Mouse (Mus musculus) hindbrain, embryonic 10.5 days (tissue): ENCODE data around the gene Usp21. TPM values are rescaled to one million over a fixed set of nuclear protein-coding genes. Genes with fewer than 3 reads are reported as not detected.
A peak's percentile ranks its signal among the peaks of the same experiment; 100 is the strongest.
"Not testable (repeated sequence)": the region's sequence is repeated elsewhere in the genome, so short reads cannot be mapped to it uniquely, and the experiment has no call there.

Experiments used
- DNase-seq: peaks from one replicate; pipeline ENCODE4 v3.0.0-alpha.2; 2017; ENCODE audit warnings: low spot score
- H3K27ac ChIP-seq: fragments of 300-500 bp; sonication (generic); 2 replicates; pipeline ENCODE4 v1.5.1; 2016; ENCODE audit warnings: mild to moderate bottlenecking, moderate library complexity
- H3K27me3 ChIP-seq: fragments of 300-500 bp; sonication (generic); 2 replicates; pipeline ENCODE4 v1.6.1; 2016; ENCODE audit warnings: mild to moderate bottlenecking; ENCODE audit not compliant: poor library complexity, insufficient read depth, severe bottlenecking
- H3K36me3 ChIP-seq: fragments of 300-500 bp; sonication (generic); 2 replicates; pipeline ENCODE4 v1.6.1; 2016; ENCODE audit warnings: mild to moderate bottlenecking, moderate library complexity
- H3K4me1 ChIP-seq: fragments of 300-500 bp; sonication (generic); replicated peaks from 2 replicates; pipeline ENCODE4 v1.6.1; 2016; ENCODE audit warnings: mild to moderate bottlenecking
- H3K4me3 ChIP-seq: fragments of 300-500 bp; sonication (generic); 2 replicates; pipeline ENCODE4 v1.5.1; 2016; ENCODE audit warnings: mild to moderate bottlenecking, moderate library complexity
- H3K9me3 ChIP-seq: fragments of 300-500 bp; sonication (generic); 2 replicates; pipeline ENCODE4 v1.6.1; 2016; ENCODE audit warnings: mild to moderate bottlenecking, moderate library complexity
- WGBS: fragments of 180-500 bp; shearing (Covaris S2); methylation state at CpG from one replicate; pipeline ENCODE4 v1.1.7; 2016; 5-methylcytosine and 5-hydroxymethylcytosine counted together
- polyA plus RNA-seq: library from polyadenylated mRNA; unstranded; fragments of >200 nt; fragmentation: Nextera tagmentation; extraction: Ambion mirVana; gene quantifications from 2 replicates; pipeline ENCODE4 v1.2.1, GENCODE M21; 2016

Usp21 gene
- polyA plus RNA-seq = 95.6 and 111 TPM in 2 replicates

- H3K9me3 ChIP-seq = no peaks in the 10 kb centered on the region
- peaks cover 37% of the 10 kb centered on the region for H3K4me1 ChIP-seq
- no peaks in the 10 kb centered on the region for H3K27me3 ChIP-seq
- DNase-seq = peak; percentile 94
- H3K36me3 ChIP-seq = peaks cover 76% of the 10 kb centered on the region
- under 1% methylated on average over 49 of the region's 49 CpGs for WGBS
- peak within 1 kb of the TSS; percentile 96 for H3K4me3 ChIP-seq
- H3K27ac ChIP-seq = peak within 1 kb of the TSS; percentile 100
Measured at GRCm38 (mm10) chr1:171287136-171288081, at the start of gene Usp21. TSS of gene Usp21 (minus strand) at chr1:171287991.

- no peak for DNase-seq
- 0% methylated on average over 4 of the region's 4 CpGs for WGBS
- Histone ChIP-seq H3K4me1 (peaks cover 46% of the 10 kb centered on the region), H3K36me3 (peaks cover 24% of the 10 kb centered on the region), H3K27ac (peak overlapping the region; percentile 100), H3K4me3 (peak overlapping the region; percentile 92), H3K27me3 (no peaks in the 10 kb centered on the region), H3K9me3 (no peaks in the 10 kb centered on the region)
Measured at GRCm38 (mm10) chr1:171330216-171330560, 42.4 kb upstream of the Usp21 start.

- Histone ChIP-seq H3K36me3 (peaks cover 22% of the 10 kb centered on the region), H3K9me3 (no peaks in the 10 kb centered on the region), H3K4me3 (peak overlapping the region; percentile 92), H3K4me1 (peaks cover 46% of the 10 kb centered on the region), H3K27ac (peak overlapping the region; percentile 100), H3K27me3 (no peaks in the 10 kb centered on the region)
- 1% methylated on average over 58 of the region's 61 CpGs for WGBS
- DNase-seq = peak; percentile 93
Measured at GRCm38 (mm10) chr1:171329433-171330215, 41.8 kb upstream of the Usp21 start.

GRCm38 (mm10) chr1:171328839-171329432 is 41.1 kb upstream of the Usp21 start, which contains the start of gene Dedd:
TSS of gene Dedd (plus strand) at chr1:171329145.
- Histone ChIP-seq H3K36me3 (peaks cover 16% of the 10 kb centered on the region), H3K9me3 (no peaks in the 10 kb centered on the region), H3K27ac (peak within 1 kb of the TSS; percentile 100), H3K4me1 (peaks cover 46% of the 10 kb centered on the region), H3K27me3 (no peaks in the 10 kb centered on the region), H3K4me3 (peak within 1 kb of the TSS; percentile 92)
- peak; percentile 95 for DNase-seq
- under 1% methylated on average over 48 of the region's 48 CpGs for WGBS

- H3K9me3 ChIP-seq = no peaks in the 10 kb centered on the region
- 44% methylated on average over 9 of the region's 9 CpGs for WGBS
- peak overlapping the region; percentile 100 for H3K27ac ChIP-seq
- peaks cover 15% of the 10 kb centered on the region for H3K36me3 ChIP-seq
- no peak for DNase-seq
- H3K4me3 ChIP-seq = peak overlapping the region; percentile 92
- peaks cover 43% of the 10 kb centered on the region for H3K4me1 ChIP-seq
- no peaks in the 10 kb centered on the region for H3K27me3 ChIP-seq
Measured at GRCm38 (mm10) chr1:171328244-171328643, 40.5 kb upstream of the Usp21 start.

GRCm38 (mm10) chr1:171326588-171326987 is 38.8 kb upstream of the Usp21 start:
- 83% methylated on average over 4 of the region's 4 CpGs for WGBS
- H3K36me3 ChIP-seq, DNase-seq, H3K4me3 ChIP-seq, H3K27me3 ChIP-seq, H3K27ac ChIP-seq, H3K9me3 ChIP-seq: not testable (repeated sequence)
- peaks cover 33% of the 10 kb centered on the region for H3K4me1 ChIP-seq

GRCm38 (mm10) chr1:171325571-171325970 is 37.8 kb upstream of the Usp21 start:
- WGBS = 82% methylated on average over 2 of the region's 2 CpGs
- Histone ChIP-seq H3K27me3 (no peaks in the 10 kb centered on the region), H3K4me1 (peaks cover 22% of the 10 kb centered on the region), H3K9me3 (no peaks in the 10 kb centered on the region), H3K36me3 (peaks cover 7% of the 10 kb centered on the region), H3K27ac (no peak overlapping the region), H3K4me3 (no peak overlapping the region)
- DNase-seq = no peak

- 83% methylated on average over 1 of the region's 1 CpGs for WGBS
- no peak overlapping the region for H3K4me3 ChIP-seq
Measured at GRCm38 (mm10) chr1:171322012-171322411, 34.2 kb upstream of the Usp21 start.

GRCm38 (mm10) chr1:171321415-171321814 is 33.6 kb upstream of the Usp21 start:
- Histone ChIP-seq H3K27me3 (no peaks in the 10 kb centered on the region), H3K4me1 (no peaks in the 10 kb centered on the region), H3K27ac (no peak overlapping the region), H3K9me3 (no peaks in the 10 kb centered on the region), H3K4me3 (no peak overlapping the region), H3K36me3 (peaks cover 7% of the 10 kb centered on the region)
- DNase-seq = no peak

More at GRCm38 (mm10) chr1:171322012-171322411, 34.2 kb upstream of the Usp21 start:
- no peak overlapping the region for H3K27ac ChIP-seq
- H3K27me3 ChIP-seq = no peaks in the 10 kb centered on the region
- no peaks in the 10 kb centered on the region for H3K9me3 ChIP-seq
- peaks cover 7% of the 10 kb centered on the region for H3K36me3 ChIP-seq
- H3K4me1 ChIP-seq = no peaks in the 10 kb centered on the region
- no peak for DNase-seq

- Histone ChIP-seq H3K9me3 (no peaks in the 10 kb centered on the region), H3K4me3 (peak overlapping the region; percentile 26), H3K36me3 (no peaks in the 10 kb centered on the region), H3K4me1 (no peaks in the 10 kb centered on the region), H3K27me3 (no peaks in the 10 kb centered on the region), H3K27ac (no peak overlapping the region)
- WGBS = 12% methylated on average over 5 of the region's 5 CpGs
- DNase-seq = no peak
Measured at GRCm38 (mm10) chr1:171320151-171320550, 32.4 kb upstream of the Usp21 start.

GRCm38 (mm10) chr1:171319748-171320147 is 32.0 kb upstream of the Usp21 start:
- Histone ChIP-seq H3K27ac (no peak overlapping the region), H3K4me1 (no peaks in the 10 kb centered on the region), H3K9me3 (no peaks in the 10 kb centered on the region), H3K27me3 (no peaks in the 10 kb centered on the region), H3K4me3 (peak overlapping the region; percentile 26), H3K36me3 (no peaks in the 10 kb centered on the region)
- DNase-seq = no peak
- 11% methylated on average over 7 of the region's 7 CpGs for WGBS

- Histone ChIP-seq H3K36me3 (no peaks in the 10 kb centered on the region), H3K4me1 (no peaks in the 10 kb centered on the region), H3K27ac (no peak overlapping the region), H3K9me3 (no peaks in the 10 kb centered on the region), H3K27me3 (no peaks in the 10 kb centered on the region), H3K4me3 (no peak overlapping the region)
- 74% methylated on average over 2 of the region's 2 CpGs for WGBS
- no peak for DNase-seq
Measured at GRCm38 (mm10) chr1:171309321-171309720, 21.5 kb upstream of the Usp21 start.
